Mouse (Mus musculus) gastrocnemius, adult 8-10 months (tissue): ENCODE results near the gene Rft1. TPM values are rescaled to one million over a fixed set of nuclear protein-coding genes. Genes with fewer than 3 reads are reported as not detected.
"Not testable (repeated sequence)": the region's sequence is repeated elsewhere in the genome, so short reads cannot be mapped to it uniquely, and the experiment has no call there.

Source experiments
- DNase-seq, 2 experiments: peaks; one replicate each; pipeline ENCODE4 v3.0.0; 2022; ENCODE audit warnings: low spot score in 2 of 2
- total RNA-seq, 4 experiments: library from RNA; stranded (reverse); gene quantifications; 2 replicates each; pipeline ENCODE4 v1.2.4; 2022

The Rft1 gene
- total RNA-seq, 4 experiments from 2014 or later = 4.5 to 5.6 (median 4.9) TPM

DNA sequence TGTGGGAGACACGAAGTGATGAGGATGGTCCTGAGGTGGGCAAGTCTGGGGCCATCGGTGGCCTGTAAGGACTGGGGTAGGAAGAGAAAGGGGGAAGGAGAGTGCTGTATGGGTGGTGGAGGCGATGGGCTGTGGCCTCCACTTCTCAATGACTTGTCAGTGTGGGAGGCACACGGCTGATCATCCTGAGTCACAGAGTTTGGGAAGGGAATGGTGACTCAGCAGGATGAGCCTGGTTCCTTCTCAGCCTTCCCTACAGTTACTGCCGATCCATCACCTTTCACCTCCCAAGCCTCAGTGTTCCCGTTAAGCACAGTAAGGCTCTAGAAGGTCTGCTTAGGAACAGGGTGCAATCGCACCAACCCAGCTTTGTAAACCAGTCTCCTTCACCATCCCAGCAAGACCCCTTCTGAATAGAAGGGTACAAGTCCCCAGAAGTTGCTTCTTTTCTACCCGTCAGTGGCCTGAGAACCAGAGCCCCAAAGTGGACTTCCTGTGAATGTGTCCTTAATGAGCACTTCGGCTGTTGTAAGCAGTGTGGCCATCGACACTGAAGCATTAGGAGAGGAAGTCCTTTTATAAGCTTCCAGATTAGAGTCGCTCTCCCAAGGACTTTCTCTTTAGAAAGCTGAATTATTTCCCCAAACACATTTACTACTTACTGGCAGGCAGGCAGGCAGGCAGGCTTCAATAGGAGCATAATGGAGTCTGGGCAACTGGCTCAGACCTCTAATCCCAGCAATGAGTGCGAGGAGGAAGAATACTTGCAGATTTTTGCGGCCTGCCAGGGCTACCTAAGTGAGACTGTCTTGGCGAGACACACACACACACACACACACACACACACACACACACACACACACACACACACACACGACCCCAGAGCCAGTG lies 17.2 kb downstream of the Rft1 start:
- no peak for DNase-seq

DNA sequence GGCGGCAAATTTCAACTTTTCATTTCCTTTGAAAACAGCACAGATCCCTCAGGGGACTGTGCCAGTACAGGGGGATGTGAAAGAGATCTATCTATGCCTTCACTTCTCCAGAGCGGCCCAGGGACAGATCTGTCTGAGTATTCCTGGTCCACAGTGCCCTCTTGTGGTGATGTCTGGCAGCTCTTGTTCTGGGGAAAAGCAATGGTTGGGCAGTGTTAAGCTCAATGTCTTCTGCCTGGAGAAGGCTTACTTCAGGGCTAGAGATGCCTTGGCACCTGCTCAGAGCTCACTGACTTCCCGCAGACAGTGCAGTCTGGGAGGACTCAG lies 17.8 kb downstream of the Rft1 start:
- peak; percentile 74 to 79 for DNase-seq

DNA sequence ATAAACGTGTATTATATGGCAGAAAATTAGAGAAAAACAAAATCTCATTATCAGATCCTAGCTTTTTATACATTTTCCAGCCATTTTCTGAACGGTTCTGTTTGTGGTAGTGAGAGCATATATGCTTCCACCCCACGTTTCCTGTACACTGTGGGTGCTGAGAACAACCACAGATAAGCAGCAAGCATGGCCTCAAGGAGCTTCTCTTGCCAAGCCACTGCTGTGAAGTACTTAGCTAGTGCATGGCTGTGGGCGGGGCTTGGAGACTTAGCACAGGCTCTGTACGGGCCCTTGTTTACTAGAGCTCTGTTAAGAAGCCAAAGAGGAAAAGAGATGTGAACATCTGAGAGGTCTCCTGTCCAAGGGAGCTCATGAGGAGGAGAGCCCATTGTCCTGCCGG lies 20.8 kb downstream of the Rft1 start:
- DNase-seq = no peak

DNA sequence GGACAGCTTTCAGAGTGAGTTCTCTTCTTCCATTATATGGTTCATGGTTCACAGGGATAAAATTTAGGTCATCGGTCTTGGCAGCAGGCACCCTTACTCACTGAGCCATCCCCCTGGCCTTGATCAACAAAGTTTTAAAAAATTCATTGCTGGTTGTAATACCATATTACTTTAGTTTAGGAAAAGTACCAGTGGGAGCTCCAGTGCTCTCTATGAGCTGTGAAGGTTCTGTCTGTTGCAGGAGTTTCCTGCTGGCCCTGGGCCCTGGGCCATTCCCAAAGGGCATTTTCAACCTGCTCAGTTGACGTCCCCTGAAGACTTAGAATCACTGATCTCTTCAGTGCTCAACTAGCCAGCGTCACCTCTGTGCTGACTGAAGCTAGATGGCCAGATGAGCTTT lies 28.0 kb downstream of the Rft1 start:
- DNase-seq = no peak

DNA sequence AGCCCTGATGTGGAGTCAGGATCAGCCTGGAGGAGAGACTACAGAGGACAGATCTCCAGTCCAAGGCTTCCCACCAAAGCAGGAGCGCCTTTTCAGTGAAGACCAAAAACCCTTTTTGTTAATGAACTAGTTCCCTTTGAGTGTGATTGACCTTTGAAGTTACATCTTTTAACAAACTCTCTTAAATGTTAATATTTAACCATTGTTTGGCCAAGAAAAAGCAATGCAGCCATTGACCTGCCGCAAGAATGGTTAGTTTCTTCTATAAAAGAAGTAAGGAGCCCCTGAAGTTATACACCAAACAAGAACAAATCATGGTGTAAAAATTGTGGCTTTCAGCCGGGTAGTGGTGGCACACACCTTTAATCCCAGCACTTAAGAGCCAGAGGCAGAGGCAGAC lies 36.5 kb downstream of the Rft1 start:
- no peak for DNase-seq

DNA sequence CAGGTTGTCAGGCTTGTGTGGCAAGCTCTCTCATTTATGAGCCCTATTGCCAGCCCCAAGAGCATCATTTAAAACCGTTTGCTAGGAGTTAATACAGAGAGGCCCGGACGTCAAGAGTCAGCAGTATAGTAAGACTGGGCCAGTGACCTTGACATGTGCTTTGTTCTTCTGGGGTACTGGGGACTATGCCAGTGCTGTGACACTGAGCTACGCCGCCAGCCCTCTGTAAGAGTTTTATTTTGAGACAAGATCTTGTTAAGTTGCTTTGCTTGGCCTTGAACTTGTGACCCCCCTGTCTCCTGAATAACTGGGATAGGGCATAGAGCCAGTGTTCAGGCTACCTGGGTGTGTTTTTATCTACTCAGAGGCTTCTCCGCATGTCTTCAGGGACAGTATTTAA lies 38.3 kb downstream of the Rft1 start:
- DNase-seq = no peak

DNA sequence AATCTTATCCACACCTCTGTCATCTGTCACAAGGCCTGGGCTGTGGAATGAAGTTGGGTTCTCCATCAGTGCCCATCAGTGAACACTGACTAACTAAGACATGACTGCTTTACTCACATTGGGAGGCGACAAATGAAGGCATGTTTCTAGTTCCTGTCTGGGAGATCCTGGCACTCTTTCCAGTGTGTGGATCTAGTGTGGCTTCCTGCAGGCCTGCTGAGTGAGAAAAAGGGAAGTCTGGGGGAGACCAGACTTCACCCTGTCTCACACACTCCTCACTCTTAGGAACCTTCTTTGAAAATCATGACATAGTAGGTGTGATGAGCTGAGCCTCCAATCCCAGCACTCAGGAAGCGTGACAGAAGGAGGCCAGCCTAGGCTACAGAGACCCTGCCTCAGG lies 40.6 kb downstream of the Rft1 start:
- DNase-seq = no peak

DNA sequence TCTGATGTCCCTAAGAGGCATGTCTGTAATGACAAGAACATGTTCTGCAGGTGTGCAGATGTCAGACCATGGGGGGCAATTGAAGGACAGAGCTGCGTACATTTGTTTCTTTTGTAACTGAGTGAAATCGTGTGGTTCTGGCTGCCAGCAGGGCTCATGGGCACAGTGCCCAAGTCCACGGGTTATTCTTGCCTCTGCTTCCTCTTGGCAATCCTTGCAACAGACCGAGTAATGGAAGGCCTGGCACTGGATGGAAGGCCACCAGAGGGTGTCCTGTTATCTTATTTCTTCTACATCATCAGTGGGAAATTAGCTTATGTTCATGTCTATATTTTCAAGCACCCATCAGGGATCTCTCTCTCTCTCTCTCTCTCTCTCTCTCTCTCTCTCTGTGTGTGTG lies 41.4 kb downstream of the Rft1 start:
- DNase-seq = peak; percentile 57 to 64

DNA sequence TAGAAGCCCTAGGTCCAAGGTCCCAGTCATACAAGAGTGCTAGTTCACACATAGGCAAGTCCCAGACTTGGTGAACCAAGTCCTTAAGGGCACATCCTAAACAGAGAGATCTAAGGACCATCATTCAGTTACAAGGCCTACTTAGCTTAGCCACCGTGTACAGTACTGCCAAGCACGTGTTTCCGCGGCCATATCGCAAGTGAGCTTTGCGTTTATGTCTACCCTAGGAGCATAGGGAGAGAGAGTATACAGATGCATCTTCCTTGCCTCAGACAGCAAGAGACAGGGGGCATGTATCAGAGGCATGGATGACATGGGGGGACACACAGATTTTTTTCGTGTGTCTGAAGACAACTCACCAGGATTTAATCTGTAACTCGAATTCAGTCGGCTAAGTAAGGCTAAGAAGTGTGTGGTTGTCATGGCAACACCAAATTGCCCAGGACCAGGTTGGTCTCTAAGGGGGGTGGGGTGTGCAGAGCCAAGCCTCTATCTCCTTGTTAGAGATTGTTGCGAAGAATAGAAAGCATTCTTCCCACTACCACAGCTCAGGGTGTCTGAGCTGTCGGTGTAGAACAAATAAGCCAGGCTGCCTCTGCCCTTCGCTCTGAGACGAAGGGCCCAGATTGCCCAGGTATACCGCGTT lies 43.4 kb downstream of the Rft1 start:
- no peak for DNase-seq

DNA sequence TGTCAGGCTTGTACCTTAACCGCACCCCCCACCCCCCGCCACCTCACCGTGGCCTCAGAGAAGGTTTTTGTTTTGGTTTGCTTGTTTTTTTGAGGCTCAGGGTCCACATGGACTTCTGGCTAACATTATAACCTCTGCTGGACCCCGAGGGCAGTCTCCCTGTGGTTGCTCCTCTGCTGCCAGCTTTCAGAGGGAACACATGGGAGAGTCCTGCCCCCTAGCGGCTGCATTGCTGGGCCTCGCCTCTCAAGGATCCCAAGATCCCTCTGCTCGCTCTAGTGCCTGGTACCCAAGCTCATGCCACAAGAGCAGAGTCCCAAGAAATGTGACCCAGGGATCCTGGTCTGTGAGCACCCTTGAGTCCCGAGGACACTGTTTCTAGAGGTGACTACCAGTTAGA lies 45.5 kb downstream of the Rft1 start:
- DNase-seq = peak; percentile 14 to 17

DNA sequence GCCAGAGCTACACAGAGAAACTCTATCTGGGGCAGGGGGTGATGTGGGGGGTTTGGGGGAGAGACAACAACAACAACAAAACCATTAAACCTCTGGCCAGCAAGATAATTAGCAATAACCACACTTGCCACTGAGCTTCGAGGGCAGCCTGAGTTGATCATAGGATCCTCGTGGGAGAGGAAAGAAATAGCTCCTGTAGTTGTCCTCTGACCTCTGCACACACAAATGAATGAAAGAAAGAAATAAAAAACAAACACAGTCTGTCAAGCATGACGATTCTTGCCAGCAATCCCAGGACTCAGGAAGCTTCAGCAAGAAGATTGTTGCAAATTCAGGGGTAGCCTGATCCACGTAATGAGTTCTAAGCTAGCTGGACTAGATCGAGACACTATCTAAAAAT lies 48.4 kb downstream of the Rft1 start:
- DNase-seq = no peak

DNA sequence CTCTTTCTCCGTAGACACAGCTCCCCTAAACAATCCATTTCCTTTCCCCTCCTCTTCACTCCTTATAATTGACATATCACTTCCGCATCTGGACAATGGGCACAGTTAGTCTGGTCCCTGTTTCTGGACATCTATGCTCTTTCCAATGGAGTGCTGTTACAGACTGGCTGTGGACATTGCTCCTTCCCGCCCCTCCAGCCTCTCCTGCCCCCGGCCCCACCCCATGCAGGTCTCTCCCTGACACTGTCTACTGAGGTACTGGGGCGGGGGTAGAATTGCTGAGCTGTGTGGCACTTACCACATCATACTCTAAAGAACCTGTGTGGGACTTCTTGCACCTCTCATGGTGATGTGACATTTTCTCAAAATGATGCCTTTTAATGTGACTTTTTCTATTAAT lies 48.9 kb downstream of the Rft1 start:
- DNase-seq = no peak

DNA sequence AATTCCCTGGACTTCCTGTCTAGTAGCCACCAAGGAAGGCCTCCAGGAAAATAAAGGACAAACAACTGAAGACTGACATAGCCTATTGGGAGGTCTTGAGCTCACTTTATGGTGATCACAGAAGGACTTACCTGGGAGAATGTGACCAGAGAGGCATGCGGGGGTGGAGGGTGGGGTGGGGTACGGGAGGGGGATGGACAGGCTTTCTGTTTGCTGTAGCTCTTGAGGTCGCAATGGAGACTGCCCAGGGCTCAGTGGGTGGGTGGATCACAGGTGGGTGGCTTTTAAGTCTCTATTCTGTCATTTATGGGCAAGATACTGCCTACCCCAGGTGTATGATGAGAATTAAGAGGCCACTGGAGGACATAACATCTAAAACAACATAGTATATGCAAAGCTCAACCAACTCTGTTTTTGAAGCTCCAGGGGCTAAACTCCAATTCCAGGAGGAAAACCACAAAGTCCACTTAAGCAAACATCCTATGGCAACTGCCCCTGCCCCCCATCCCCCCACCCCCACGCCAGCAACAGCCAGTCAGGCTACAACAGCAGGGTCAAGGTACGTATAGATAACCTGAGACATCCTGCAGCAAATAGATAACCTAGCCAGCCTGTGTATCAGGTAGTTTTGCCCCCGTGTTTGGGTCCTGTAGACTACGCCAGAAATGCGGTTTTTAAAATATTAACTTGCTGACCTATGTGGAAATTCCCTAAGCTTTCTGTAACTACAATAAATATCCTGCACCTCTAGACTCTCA lies 50.1 kb downstream of the Rft1 start:
- DNase-seq = no peak

DNA sequence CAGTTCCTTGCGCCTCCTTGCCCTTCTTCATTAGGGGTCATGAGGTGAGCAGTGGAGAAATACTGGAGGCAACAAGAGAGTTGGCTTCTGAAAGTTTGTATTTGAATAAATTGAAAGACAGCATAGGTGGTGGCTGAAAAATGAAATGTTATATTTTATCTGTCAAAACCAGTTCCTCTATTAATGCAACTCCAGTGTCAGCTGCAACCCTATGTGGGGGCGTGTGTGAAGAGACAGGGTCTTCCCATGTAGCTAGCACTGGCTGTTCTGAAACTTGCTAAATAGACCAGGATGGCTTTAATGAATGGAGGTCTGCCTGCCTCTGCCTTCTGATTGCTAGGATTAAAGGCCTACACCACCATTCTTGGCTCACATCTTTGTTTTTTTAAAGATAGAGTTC lies 57.7 kb downstream of the Rft1 start:
- DNase-seq = no peak

DNA sequence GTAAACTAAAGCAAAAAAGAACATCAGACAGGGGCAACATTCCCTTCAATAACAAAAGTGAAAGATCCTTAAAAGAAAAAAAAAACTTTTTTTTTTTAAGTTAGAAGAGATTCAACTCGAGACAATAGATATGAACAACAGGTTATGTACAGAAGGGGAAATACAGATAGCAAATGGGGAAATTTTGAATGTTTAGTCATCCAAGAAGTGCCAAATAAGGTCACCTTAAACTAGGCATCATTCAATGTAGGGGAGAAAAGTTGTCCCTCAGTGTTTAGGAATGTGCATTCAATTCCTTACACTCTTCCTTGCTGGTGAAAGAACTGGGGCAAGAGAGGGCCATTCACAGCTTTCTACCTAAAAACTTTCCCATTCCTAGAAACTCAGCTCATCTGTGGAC lies 59.6 kb downstream of the Rft1 start:
- DNase-seq = no peak

DNA sequence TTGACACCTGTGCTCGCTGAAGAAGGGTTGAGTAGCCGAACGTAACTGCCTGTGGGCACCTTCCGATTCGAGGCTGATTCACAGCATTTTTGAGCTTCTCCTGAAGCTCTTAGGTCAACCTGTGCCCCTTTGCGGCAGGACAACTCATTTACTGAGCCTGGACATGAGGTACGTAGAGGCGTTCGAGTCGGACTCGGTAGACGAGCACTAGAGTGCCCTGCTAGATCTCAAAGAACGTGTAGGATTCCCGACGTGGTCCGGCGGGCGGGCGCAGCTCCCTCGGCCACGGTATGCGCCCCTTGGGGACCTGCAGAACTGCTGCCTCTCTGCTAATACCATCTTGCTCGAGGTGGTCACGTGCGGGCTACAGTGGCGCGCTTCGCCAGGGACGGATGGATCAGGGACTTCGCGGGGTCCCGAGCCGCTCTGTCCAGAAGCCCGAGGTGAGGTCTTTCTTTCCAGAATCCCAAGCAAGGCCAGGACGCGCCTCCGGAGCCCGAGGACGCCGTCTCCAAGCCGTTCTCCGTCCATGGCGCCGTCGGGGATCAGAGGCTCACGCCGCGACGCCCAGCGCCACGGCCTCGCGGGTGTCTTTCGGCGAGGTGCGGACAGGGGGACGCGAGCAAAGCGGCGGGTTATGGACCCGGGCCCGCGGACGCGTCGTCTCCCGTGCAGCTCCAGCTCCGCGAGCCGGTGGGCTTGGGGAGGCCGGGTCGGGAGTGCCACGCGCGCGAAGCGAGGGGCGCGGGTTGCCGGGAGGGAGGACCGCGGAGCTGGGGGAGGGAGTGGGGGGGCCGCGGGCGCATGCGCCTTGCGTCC lies 60.8 kb downstream of the Rft1 start, which contains the start of gene Sfmbt1:
Sfmbt1 (plus strand) TSS at position 51 of the 819 bp plus-strand sequence.
- DNase-seq = peak in 1 of 2 experiments; percentile 47

DNA sequence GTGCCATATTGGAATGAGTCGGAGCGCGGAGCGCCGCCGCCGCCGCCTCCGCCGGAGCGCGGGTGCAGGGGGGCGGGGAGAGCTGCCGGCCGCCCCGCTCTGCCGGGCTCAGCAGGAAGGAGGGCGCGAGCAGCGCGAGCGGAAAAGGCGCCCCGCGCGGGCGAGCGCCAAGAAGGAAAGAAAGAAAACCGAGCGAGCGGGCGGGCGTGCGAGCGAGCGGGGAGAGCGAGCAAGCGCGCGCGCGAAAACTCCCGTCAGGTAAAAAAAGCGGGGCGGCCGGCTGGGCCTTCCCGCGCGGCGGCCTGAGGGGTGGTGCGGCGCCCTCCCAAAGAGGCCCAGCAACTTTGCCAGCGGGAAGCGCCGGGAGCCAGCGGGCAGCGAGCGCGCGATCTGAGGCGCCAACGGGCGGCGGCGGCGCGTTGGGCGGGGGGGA lies 61.5 kb downstream of the Rft1 start:
- peak in 1 of 2 experiments; percentile 72 for DNase-seq

DNA sequence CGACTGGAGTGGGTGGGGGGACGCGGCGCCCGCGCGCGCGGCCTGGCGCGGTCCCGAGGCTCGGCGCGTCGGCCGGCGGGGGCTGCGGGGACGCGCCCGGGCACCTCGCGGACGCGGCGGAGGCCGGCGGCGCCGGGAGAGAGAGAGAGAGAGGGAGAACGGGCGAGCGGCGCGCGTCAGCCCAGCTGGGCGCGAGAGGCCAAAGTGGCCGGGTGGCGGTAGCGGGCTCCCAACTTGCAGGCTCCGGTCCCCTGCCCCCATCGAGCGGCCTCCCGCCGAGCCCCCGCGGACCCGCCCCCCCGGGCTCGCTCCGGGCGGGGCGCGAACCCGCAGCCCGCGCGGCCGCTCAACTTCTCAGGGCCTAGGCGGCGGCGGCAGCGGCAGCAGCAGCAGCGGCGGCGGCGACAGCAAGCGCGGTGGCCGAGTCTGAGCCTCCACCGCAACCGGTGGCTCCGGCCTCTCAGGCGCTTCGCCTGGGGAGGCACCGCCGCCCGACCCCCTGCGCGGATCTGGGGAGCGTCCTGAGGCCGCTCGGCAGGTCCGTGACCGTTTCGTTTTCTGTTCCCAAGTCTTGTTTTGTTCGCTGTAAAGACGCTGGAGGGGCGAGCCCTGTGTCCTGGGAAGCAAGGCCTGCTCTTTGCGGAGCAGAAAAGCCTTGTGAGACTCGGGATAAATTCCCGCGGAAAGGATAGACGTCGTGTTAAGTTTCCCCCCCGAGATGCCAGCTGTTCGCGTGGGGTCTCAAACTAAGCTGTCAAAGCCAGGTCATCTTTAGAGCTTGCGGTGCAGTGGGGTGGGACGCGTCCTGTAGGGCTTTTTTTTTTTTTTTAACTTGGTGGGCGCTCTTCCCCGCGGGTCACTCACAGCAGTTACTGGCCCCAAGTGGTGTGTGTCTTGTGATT lies 62.1 kb downstream of the Rft1 start:
- DNase-seq = peak; percentile 13 to 51

DNA sequence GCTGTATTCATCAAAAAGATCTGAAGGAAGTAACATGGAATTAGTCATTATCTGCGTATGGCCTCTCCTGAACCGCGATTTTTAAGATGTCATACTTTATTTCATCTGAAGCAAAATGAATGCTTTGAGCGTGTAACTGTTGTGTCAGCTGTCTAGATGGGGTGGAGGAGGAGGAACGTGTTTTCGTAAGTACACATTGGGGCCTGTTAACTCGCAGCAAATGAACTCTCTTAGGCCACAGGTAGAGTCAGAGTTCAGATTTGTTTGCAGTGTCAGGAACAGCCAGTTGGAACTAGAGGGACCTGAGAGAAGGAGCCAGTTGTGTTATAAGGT lies 62.8 kb downstream of the Rft1 start:
- no peak for DNase-seq

DNA sequence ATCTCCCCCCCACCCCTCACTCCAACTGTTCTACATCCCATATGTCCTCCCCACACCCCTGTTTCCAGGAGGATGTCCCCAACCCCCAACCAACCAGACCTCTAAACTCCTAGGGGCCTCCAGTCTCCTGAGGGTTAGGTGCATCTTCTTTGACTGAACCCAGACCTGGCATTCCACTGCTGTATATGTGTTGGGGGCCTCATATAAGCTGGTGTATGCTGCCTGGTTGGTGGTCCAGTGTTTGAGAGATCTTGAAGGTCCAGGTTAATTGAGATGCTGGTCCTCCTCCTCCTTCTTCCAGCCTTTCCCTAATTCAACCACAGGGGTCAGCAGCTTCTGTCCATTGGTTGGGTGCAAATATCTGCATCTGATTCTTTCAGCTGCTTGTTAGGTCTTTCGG lies 64.5 kb downstream of the Rft1 start:
- DNase-seq = not testable (repeated sequence)
